Mouse (Mus musculus): Measurements from ENCODE around the gene Tbpl1.

- TF ChIP-seq CTCF (IDR thresholded peaks at IDR 0.05; ENCODE audit: insufficient read depth, low read length) (no peak), POLR2A (IDR thresholded peaks at IDR 0.05; ENCODE audit: borderline replicate concordance, extremely low read depth, low read depth, low read length) (no peak)
Measured at GRCm38 (mm10) chr10:22726295-22726694, 5.4 kb downstream of the Tbpl1 start.
